Mouse (Mus musculus) olfactory bulb, adult 2 months (tissue): ENCODE data around the gene Gse1.

ENCODE experiments used
- CTCF ChIP-seq: fragments of 200-500 bp; IDR thresholded peaks from 2 replicates; pipeline ENCODE4 v1.5.1; 2012; ENCODE audit warnings: low read depth, mild to moderate bottlenecking, low read length, moderate library complexity; ENCODE audit not compliant: insufficient read depth
- POLR2A ChIP-seq: fragments of 200-500 bp; IDR thresholded peaks from 2 replicates; pipeline ENCODE4 v1.6.1; 2012; ENCODE audit warnings: mild to moderate bottlenecking, low read depth, low read length, moderate library complexity; ENCODE audit not compliant: insufficient read depth

- TF ChIP-seq POLR2A (no peak), CTCF (no peak)
These were observed 268.2 kb downstream of the Gse1 start for GRCm38 (mm10) chr8:120496478-120496877.
